Mouse (Mus musculus) liver, adult 2 months (tissue): ENCODE data around the gene Rrp12.

ENCODE experiments used
- CTCF ChIP-seq: fragments of 200-500 bp; IDR thresholded peaks from 2 replicates; pipeline ENCODE4 v1.5.1; 2011; ENCODE audit warnings: low read depth, low read length, control low read depth
- POLR2A ChIP-seq: fragments of 200-500 bp; IDR thresholded peaks from 2 replicates; pipeline ENCODE4 v1.6.1; 2011; ENCODE audit warnings: low read length, control low read depth; ENCODE audit not compliant: insufficient read depth; ENCODE audit errors: extremely low read depth

- TF ChIP-seq CTCF (no peak), POLR2A (no peak)
These were observed 4.6 kb upstream of the Rrp12 start for GRCm38 (mm10) chr19:41900495-41901090.
